Mouse (Mus musculus) hindbrain, embryonic 15.5 days (tissue): ENCODE data around the gene Fkbp5. TPM values are rescaled to one million over a fixed set of nuclear protein-coding genes. Genes with fewer than 3 reads are reported as not detected.
A peak's percentile ranks its signal among the peaks of the same experiment; 100 is the strongest.
"Not testable (repeated sequence)": the region's sequence is repeated elsewhere in the genome, so short reads cannot be mapped to it uniquely, and the experiment has no call there.

ENCODE experiments used
- ATAC-seq: fragments of 200-750 bp; cut with Nextera tagmentation; 2 replicates; pipeline ENCODE4 v1.8.0; 2017; ENCODE audit warnings: low read depth, moderate number of reproducible peaks, moderate TSS enrichment; ENCODE audit not compliant: low FRiP score
- H3K27ac ChIP-seq: fragments of 300-500 bp; sonication (generic); replicated peaks from 2 replicates; pipeline ENCODE4 v1.5.1; 2015; ENCODE audit warnings: mild to moderate bottlenecking, inconsistent platforms
- H3K27me3 ChIP-seq: fragments of 300-500 bp; sonication (generic); 2 replicates; pipeline ENCODE4 v1.6.1; 2015; ENCODE audit warnings: control low read depth, inconsistent platforms
- H3K36me3 ChIP-seq: fragments of 300-500 bp; sonication (generic); 2 replicates; pipeline ENCODE4 v1.6.1; 2015; ENCODE audit warnings: control low read depth, inconsistent platforms
- H3K4me1 ChIP-seq: fragments of 300-500 bp; sonication (generic); replicated peaks from 2 replicates; pipeline ENCODE4 v1.6.1; 2015; ENCODE audit warnings: control low read depth, inconsistent platforms
- H3K4me2 ChIP-seq: fragments of 300-500 bp; sonication (generic); 2 replicates; pipeline ENCODE4 v1.6.1; 2015; ENCODE audit warnings: moderate library complexity, mild to moderate bottlenecking, inconsistent platforms
- H3K4me3 ChIP-seq: fragments of 300-500 bp; sonication (generic); 2 replicates; pipeline ENCODE4 v1.5.1; 2015; ENCODE audit warnings: mild to moderate bottlenecking, inconsistent platforms
- H3K9ac ChIP-seq: fragments of 300-500 bp; sonication (generic); 2 replicates; pipeline ENCODE4 v1.6.1; 2015; ENCODE audit warnings: inconsistent platforms
- H3K9me3 ChIP-seq: fragments of 300-500 bp; sonication (generic); 2 replicates; pipeline ENCODE4 v1.6.1; 2016; ENCODE audit warnings: control low read depth, inconsistent platforms
- WGBS: fragments of 180-500 bp; shearing (Covaris S2); methylation state at CpG from one replicate; pipeline ENCODE4 v1.1.7; 2015; 5-methylcytosine and 5-hydroxymethylcytosine counted together
- polyA plus RNA-seq: library from polyadenylated mRNA; unstranded; fragments of >200 nt; fragmentation: Nextera tagmentation; extraction: Ambion mirVana; gene quantifications from 2 replicates; pipeline ENCODE4 v1.2.1, GENCODE M21; 2015

Gene Fkbp5
- polyA plus RNA-seq, 1 experiment from 2014 or later: 31.5 TPM

DNA sequence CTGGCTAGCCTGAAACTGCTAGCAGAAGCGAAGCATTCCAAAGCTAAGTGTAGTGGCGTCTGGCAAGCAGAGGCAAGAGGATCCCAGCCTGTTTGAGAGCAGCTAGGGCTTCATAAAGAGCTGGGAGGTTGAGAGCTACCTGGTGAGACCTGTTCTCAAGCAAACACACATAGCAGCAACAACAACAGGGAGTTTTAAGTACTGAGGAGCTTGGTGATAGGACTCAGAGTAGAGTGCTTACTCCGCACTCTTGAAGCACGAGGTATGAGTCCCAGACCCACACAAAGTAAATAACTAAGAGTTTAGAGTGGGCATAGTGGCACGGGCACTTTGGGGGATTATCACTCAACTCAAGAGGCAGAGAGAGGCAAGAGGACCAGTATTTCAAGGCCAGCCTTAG is 96.3 kb downstream of the Fkbp5 start:
- WGBS: 90% methylated on average over 5 of the region's 5 CpGs
- no peaks in the 10 kb centered on the region for H3K27me3 ChIP-seq
- H3K27ac ChIP-seq: no peak overlapping the region
- H3K4me1 ChIP-seq: no peaks in the 10 kb centered on the region
- H3K4me2 ChIP-seq: no peak overlapping the region
- no peaks in the 10 kb centered on the region for H3K36me3 ChIP-seq
- no peak for ATAC-seq
- H3K4me3 ChIP-seq: no peak overlapping the region
- H3K9me3 ChIP-seq: no peaks in the 10 kb centered on the region
- no peak overlapping the region for H3K9ac ChIP-seq

DNA sequence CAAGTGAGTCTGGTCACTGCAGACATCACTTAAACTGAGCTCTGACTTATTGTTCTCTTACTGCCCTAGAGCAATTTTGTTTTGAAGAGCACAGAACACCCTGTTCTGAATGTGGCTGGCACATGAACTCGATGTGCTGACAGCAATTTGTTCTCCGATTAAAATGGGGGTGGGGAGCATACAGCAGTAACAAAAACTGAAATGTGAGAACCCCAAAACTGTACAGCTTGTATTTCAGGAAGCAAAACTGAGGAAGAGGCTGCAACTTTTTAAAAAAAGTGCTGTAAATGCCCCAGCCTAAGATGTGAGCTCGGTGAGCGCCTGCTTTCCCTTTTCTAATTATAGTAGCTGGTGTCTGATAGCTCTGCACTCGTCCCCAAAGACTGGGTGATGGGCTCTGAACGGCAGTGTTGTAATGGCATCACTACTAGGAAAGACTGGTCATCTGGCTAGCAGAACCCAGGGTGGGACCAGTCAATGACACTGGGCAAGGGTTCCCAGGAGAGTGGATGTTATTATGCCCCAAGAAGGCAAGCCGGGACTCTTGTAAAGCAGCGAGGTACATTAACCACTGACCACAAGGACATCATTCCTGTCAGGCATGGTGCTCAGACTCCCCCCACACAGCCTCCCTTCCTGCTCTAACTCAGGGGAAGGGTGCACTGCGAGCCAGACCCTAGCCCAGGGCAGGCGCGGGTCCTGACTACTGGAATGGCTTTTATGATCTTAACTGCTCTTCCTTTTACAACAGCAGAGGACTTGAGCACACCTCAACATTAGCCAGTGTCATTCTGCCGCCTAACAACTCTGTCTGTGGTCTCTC is 96.9 kb downstream of the Fkbp5 start:
- Histone ChIP-seq H3K27ac (no peak overlapping the region), H3K4me1 (no peaks in the 10 kb centered on the region), H3K9ac (no peak overlapping the region), H3K36me3 (no peaks in the 10 kb centered on the region), H3K27me3 (no peaks in the 10 kb centered on the region), H3K4me3 (no peak overlapping the region), H3K9me3 (no peaks in the 10 kb centered on the region), H3K4me2 (no peak overlapping the region)
- WGBS: 76% methylated on average over 12 of the region's 12 CpGs
- ATAC-seq: no peak

DNA sequence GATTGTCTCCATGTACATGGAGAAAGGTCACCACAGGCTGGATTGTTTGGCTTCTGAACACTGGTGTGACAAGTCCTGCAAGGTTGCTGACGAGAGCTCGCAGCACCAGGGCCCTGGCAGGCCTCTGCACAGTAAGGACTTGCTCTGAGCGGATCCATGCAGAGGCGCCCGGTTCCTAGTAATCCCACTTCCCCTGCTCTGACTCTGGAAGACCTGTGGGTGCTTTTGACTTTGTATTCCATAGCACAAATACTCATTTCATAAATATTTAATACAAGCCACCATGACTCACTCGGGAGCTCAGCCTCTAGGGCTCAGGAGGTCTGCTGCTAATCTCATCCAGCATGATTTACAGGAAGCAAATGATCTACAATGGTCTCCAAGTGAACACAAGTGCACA is 97.7 kb downstream of the Fkbp5 start:
- H3K9ac ChIP-seq: no peak overlapping the region
- no peak overlapping the region for H3K27ac ChIP-seq
- H3K9me3 ChIP-seq: no peaks in the 10 kb centered on the region
- no peaks in the 10 kb centered on the region for H3K27me3 ChIP-seq
- no peak overlapping the region for H3K4me2 ChIP-seq
- H3K4me1 ChIP-seq: no peaks in the 10 kb centered on the region
- no peaks in the 10 kb centered on the region for H3K36me3 ChIP-seq
- ATAC-seq: no peak
- WGBS: 75% methylated on average over 6 of the region's 6 CpGs
- H3K4me3 ChIP-seq: no peak overlapping the region

DNA sequence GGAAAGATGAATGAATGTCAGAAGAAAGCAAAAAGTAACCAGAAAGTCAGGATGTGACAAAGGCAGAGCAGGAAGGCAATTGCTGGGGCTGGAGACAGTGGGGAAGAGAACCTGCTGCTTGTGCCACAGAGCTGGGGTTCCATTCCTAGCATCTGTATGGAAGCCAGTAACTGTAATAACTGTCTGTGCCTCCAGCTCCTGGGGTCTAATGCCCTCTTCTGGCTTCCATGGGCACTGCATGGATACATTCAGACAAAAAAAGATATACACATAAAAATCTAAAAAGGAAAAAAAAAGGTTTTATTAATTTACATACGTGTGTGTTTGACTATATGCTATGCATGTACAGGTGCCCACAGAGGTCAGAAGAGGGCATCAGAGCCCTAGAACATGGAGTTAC is 98.4 kb downstream of the Fkbp5 start:
- H3K27me3 ChIP-seq: no peaks in the 10 kb centered on the region
- 91% methylated on average over 1 of the region's 1 CpGs for WGBS
- no peak for ATAC-seq
- no peaks in the 10 kb centered on the region for H3K9me3 ChIP-seq
- no peak overlapping the region for H3K4me3 ChIP-seq
- no peaks in the 10 kb centered on the region for H3K4me1 ChIP-seq
- H3K36me3 ChIP-seq: no peaks in the 10 kb centered on the region
- no peak overlapping the region for H3K4me2 ChIP-seq
- no peak overlapping the region for H3K27ac ChIP-seq
- H3K9ac ChIP-seq: no peak overlapping the region

DNA sequence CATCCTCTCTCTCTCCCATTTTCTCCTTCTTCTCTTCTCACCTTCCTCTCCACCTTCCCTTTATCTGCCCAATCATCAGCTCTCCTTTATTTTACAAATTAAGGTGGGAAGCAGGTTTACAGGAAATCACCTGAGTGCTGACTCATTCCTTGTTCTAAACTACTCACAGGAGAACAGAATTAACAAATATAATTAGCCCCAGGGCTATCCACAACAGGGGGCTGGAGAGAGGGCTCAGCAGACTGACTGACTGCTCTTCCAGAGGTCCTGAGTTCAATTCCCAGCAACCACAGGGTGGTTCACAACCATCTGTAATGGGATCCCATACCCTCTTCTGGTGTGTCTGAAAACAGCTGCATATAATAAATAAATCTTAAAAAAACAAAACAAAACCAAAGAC is 98.8 kb downstream of the Fkbp5 start:
- ATAC-seq: not testable (repeated sequence)

DNA sequence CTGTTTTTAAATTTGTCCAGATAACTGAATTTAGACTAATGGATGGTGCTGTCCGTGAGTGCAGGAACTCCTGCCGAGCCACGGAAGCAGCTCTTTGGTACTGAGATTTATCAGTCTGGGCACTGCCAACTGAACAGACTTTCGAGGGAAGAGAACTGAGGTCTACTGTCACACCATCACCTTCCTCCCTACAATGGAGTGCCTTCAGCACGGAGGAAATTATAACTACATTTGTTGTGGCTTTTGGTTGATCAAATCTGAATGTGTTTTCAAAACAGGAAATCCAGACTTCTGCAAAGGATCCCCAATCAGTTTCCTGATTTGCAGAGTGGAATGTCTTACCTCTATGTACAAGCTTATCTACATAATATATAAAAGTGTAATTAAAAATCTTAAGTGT is 99.6 kb downstream of the Fkbp5 start:
- no peak overlapping the region for H3K4me2 ChIP-seq
- 89% methylated on average over 5 of the region's 5 CpGs for WGBS
- H3K27ac ChIP-seq: no peak overlapping the region
- H3K4me3 ChIP-seq: no peak overlapping the region
- no peaks in the 10 kb centered on the region for H3K27me3 ChIP-seq
- H3K4me1 ChIP-seq: no peaks in the 10 kb centered on the region
- H3K36me3 ChIP-seq: no peaks in the 10 kb centered on the region
- no peak for ATAC-seq
- no peak overlapping the region for H3K9ac ChIP-seq
- no peaks in the 10 kb centered on the region for H3K9me3 ChIP-seq

More for the DNA sequence above, 98.8 kb downstream of the Fkbp5 start:
- H3K36me3 ChIP-seq, H3K4me1 ChIP-seq, H3K27me3 ChIP-seq, H3K27ac ChIP-seq, H3K4me2 ChIP-seq, H3K4me3 ChIP-seq, H3K9ac ChIP-seq, H3K9me3 ChIP-seq: not testable (repeated sequence)

DNA sequence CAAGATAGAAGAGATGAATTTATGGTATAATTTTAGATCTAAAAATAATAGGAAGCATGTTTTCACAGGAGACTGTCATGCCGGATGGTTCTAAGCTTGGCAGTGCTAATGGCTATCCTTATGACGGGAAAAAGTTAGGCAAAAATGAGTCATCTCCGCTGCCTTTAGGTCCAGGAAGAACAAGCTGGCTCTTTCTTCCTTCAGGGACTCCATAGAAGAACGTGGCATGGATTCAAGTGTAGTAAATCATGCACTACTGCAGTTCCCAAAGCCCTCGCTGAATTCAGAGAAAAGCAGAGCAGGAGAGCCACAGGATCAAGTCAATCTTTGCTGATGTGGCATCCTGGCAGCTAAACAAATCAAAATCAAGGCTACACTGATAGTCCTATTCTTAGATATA is 102.1 kb downstream of the Fkbp5 start:
- 90% methylated on average over 5 of the region's 5 CpGs for WGBS
- Histone ChIP-seq H3K27me3 (no peaks in the 10 kb centered on the region), H3K9ac (no peak overlapping the region), H3K36me3 (no peaks in the 10 kb centered on the region), H3K4me1 (no peaks in the 10 kb centered on the region), H3K27ac (no peak overlapping the region), H3K4me3 (no peak overlapping the region), H3K9me3 (no peaks in the 10 kb centered on the region), H3K4me2 (no peak overlapping the region)
- ATAC-seq: no peak

DNA sequence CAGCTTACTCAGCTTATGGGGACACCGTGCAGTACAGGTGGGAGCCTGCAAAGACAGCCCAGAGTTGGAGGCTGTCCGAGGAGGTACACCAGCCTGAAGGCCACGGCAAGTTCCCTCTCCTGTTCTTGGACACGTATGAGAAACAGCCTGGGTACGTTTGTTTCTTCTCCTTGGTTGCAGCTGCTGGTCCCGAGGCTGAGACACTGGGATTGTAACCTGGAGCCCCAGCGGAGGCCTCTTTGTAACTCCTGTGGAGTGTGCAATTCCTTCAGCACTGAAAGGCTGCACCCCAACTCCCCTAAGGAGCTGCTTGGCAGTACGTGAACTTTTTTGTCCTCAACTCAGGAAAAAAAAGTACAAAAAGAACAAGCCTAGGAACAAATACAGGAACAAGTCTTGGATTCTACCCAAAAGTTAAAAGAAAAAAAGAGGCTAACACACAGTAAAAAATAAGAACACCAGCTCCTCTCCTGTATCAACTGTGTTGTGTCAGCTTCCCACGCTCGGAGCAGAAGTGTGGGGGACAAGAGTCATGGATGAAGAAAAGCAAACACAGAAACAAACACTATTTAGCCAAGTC is 105.9 kb downstream of the Fkbp5 start:
- Histone ChIP-seq H3K27ac (no peak overlapping the region), H3K9ac (no peak overlapping the region), H3K27me3 (no peaks in the 10 kb centered on the region), H3K9me3 (no peaks in the 10 kb centered on the region), H3K36me3 (no peaks in the 10 kb centered on the region), H3K4me1 (no peaks in the 10 kb centered on the region), H3K4me2 (no peak overlapping the region), H3K4me3 (no peak overlapping the region)
- 84% methylated on average over 10 of the region's 10 CpGs for WGBS
- no peak for ATAC-seq

DNA sequence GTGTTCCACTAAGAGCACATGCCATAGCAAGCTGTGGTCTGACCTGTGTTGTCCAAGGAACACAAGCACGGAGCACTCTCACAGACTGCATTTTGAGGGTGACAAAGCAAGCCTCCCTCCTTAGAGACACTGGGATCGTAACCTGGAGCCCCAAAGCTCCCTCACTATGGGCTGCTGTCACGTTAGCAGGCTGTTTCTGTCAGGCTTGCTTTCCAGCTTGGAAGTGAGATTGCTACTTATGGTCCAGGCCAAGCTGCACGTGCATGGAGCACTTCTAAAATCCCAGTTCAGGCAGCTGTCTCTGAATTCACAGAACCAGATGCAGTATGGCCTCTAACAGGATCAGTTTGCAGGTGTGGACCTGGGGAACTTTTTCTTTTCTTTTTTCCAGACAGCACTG is 106.6 kb downstream of the Fkbp5 start:
- Histone ChIP-seq H3K27ac (no peak overlapping the region), H3K9me3 (no peaks in the 10 kb centered on the region), H3K4me2 (no peak overlapping the region), H3K4me3 (no peak overlapping the region), H3K36me3 (no peaks in the 10 kb centered on the region), H3K27me3 (no peaks in the 10 kb centered on the region), H3K4me1 (no peaks in the 10 kb centered on the region), H3K9ac (no peak overlapping the region)
- 89% methylated on average over 4 of the region's 4 CpGs for WGBS
- ATAC-seq: no peak

DNA sequence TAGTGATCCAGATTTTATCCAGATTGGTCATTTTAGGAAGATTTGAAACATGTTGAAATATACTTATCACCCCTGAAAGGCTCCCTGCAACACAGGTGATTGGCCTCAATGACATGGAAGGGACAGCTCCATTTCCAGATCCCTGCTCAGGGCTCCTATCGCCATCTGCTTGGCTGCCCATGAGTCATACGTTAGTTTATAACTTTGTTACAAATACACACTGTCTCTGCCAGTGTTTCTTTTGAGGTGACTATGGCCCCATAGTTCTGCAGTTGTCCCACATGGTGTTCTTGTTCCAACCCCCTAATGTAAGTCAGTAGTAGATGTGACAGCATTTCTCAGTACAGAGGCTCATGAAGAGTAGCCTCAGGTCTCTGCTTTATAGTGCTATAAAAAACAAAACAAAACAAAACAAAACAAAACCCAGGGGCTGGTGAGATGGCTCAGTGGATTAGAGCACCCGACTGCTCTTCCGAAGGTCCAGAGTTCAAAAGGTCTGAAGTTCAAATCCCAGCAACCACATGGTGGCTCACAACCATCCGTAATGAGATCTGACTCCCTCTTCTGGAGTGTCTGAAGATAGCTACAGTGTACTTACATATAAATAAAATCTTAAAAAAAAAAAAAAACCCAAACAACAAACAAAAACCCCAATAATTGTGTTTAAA is 108.9 kb downstream of the Fkbp5 start:
- H3K36me3 ChIP-seq: no peaks in the 10 kb centered on the region
- no peaks in the 10 kb centered on the region for H3K9me3 ChIP-seq
- no peaks in the 10 kb centered on the region for H3K4me1 ChIP-seq
- no peak overlapping the region for H3K27ac ChIP-seq
- no peak for ATAC-seq
- no peak overlapping the region for H3K4me2 ChIP-seq
- H3K4me3 ChIP-seq: no peak overlapping the region
- H3K27me3 ChIP-seq: no peaks in the 10 kb centered on the region
- no peak overlapping the region for H3K9ac ChIP-seq
- 85% methylated on average over 5 of the region's 5 CpGs for WGBS

DNA sequence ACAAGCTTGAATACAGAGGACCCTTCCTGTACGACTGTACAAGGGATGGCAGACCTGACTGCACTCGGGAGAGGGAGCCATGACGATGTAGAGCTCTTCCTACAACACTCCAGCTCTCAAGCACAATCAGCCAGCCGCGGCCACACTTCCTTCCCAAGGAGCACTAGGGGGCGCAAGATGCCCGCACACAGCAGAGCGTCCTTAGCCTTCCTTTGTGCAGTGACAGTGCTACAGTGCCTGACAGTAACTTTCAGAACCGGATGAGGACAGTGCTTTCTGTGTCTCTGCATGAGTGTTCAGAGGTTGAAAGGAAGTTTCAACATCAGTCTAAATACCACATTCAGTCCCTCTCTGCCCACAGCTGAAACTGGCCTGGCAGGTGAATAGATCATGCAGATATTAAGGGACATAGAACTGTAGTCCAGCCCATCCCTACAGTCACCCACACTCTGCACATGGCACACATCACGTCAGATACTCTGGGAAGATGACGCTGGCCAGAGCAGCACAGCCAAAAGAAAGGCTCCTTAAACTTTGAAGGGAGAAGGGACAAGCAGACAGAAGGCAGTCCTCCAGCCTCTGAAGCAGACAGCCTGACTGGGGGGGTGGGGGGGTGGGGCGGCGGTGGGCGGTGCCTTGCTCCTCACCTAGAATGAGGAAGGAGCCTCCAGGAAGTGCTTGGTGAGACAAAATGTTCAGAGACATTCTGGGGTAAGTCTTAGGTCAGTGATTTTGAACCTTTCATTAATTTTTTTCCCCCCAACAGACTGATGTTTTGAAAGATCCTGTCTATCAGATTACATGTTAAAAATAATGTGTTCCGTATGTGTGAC is 109.7 kb downstream of the Fkbp5 start:
- ATAC-seq: peak; percentile 84; the same call in 1 of the 2 replicates
- H3K4me2 ChIP-seq: no peak overlapping the region
- H3K9me3 ChIP-seq: no peaks in the 10 kb centered on the region
- H3K36me3 ChIP-seq: no peaks in the 10 kb centered on the region
- H3K9ac ChIP-seq: no peak overlapping the region
- no peaks in the 10 kb centered on the region for H3K4me1 ChIP-seq
- WGBS: 43% methylated on average over 15 of the region's 15 CpGs
- H3K4me3 ChIP-seq: no peak overlapping the region
- no peak overlapping the region for H3K27ac ChIP-seq
- H3K27me3 ChIP-seq: no peaks in the 10 kb centered on the region

DNA sequence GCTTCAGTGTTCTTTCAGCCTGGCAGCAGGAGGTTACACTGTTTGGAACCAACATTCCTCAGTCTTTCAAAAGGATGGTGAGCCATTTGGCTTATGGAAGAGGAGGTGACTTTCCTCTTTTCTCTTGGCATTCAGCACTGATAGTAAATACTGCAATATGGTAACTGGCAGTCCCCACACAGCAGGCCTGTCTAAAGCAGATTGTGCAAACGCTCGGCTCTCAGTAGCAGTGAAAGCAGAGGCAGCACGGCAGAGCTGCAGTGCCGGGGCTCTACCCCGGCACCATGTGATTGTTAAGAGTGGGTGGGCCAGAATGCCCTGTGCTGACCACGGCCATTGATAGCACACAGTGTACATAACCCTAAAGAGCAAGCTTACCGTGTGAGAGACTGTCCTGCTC is 110.9 kb downstream of the Fkbp5 start:
- H3K9ac ChIP-seq: no peak overlapping the region
- no peak for ATAC-seq
- H3K4me3 ChIP-seq: no peak overlapping the region
- H3K27me3 ChIP-seq: no peaks in the 10 kb centered on the region
- WGBS: 87% methylated on average over 7 of the region's 7 CpGs
- H3K4me2 ChIP-seq: no peak overlapping the region
- no peaks in the 10 kb centered on the region for H3K36me3 ChIP-seq
- no peaks in the 10 kb centered on the region for H3K9me3 ChIP-seq
- no peaks in the 10 kb centered on the region for H3K4me1 ChIP-seq
- no peak overlapping the region for H3K27ac ChIP-seq
